Mouse (Mus musculus) lung, embryonic 14.5 days (tissue): ENCODE data around the gene A230072I06Rik. TPM values are rescaled to one million over a fixed set of nuclear protein-coding genes. Genes with fewer than 3 reads are reported as not detected.

ENCODE experiments used
- ATAC-seq: fragments of 200-750 bp; cut with Nextera tagmentation; 2 replicates; pipeline ENCODE4 v1.8.0; 2017; ENCODE audit warnings: mild to moderate bottlenecking, moderate TSS enrichment, moderate library complexity; ENCODE audit not compliant: insufficient read depth
- DNase-seq: peaks from one replicate; pipeline ENCODE4 v3.0.0-alpha.2; 2015
- H3K27ac ChIP-seq: fragments of 300-500 bp; sonication (generic); 2 replicates; pipeline ENCODE4 v1.5.1; 2014; ENCODE audit warnings: low read depth, mild to moderate bottlenecking, moderate library complexity
- H3K27me3 ChIP-seq: fragments of 300-500 bp; sonication (generic); 2 replicates; pipeline ENCODE4 v1.6.1; 2014; ENCODE audit warnings: low read length, control low read depth; ENCODE audit not compliant: insufficient read depth
- H3K36me3 ChIP-seq: fragments of 300-500 bp; sonication (generic); 2 replicates; pipeline ENCODE4 v1.6.1; 2014; ENCODE audit warnings: control low read depth; ENCODE audit not compliant: insufficient read depth
- H3K4me1 ChIP-seq: fragments of 300-500 bp; sonication (generic); 2 replicates; pipeline ENCODE4 v1.6.1; 2014; ENCODE audit warnings: antibody characterized with exemption, control low read depth; ENCODE audit not compliant: insufficient read depth
- H3K4me2 ChIP-seq: fragments of 300-500 bp; sonication (generic); 2 replicates; pipeline ENCODE4 v1.6.1; 2014; ENCODE audit warnings: mild to moderate bottlenecking
- H3K4me3 ChIP-seq: fragments of 300-500 bp; sonication (generic); 2 replicates; pipeline ENCODE4 v1.5.1; 2014; ENCODE audit warnings: low read depth, low read length
- H3K9ac ChIP-seq: fragments of 300-500 bp; sonication (generic); 2 replicates; pipeline ENCODE4 v1.6.1; 2014
- H3K9me3 ChIP-seq: fragments of 300-500 bp; sonication (generic); 2 replicates; pipeline ENCODE4 v1.6.1; 2016; ENCODE audit warnings: low read depth, low read length, control low read depth
- CTCF ChIP-seq: IDR thresholded peaks from 2 replicates; pipeline ENCODE4 v1.5.1; 2016; ENCODE audit warnings: antibody characterized with exemption, low read depth
- whole genome bisulfite sequencing: fragments of 180-500 bp; shearing (Covaris S2); extraction: QIAGEN DNeasy Blood & Tissue Kit; methylation state at CpG from one replicate; pipeline ENCODE4 v1.1.7; 2014; 5-methylcytosine and 5-hydroxymethylcytosine counted together
- polyA plus RNA-seq: library from polyadenylated mRNA; unstranded; fragments of >200 nt; fragmentation: Nextera tagmentation; extraction: Ambion mirVana; gene quantifications from 2 replicates; pipeline ENCODE4 v1.2.1, GENCODE M21; 2014

A230072I06Rik gene
- polyA plus RNA-seq, 1 experiment from 2014 or later: not detected

DNA sequence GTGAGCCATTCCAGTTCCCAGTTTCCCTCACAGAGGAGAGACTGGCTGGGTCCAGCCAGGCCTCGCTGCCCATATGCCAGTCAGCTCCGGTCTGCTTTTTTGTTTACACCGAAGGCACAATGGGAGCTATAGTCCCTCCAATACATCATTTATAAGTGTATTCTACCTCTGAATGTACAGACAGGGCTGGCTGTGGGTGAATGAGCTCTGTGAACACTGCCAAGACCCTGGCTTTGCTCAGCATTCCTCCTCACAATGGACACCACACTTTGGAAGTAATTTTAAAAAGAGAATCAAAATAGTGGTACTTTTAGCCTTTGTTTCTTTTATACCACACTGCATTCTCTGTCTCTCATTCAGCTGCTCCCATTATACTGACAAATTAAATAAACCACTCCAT is 44.6 kb downstream of the A230072I06Rik start:
- no peak overlapping the region for H3K4me2 ChIP-seq
- no peaks in the 10 kb centered on the region for H3K9me3 ChIP-seq
- TF ChIP-seq CTCF: no peak
- WGBS: 77% methylated on average over 3 of the region's 3 CpGs
- no peaks in the 10 kb centered on the region for H3K36me3 ChIP-seq
- H3K27ac ChIP-seq: no peak overlapping the region
- peaks cover 9% of the 10 kb centered on the region; the same call in 1 of the 2 replicates for H3K27me3 ChIP-seq
- no peak overlapping the region for H3K4me3 ChIP-seq
- ATAC-seq: no peak
- no peak overlapping the region for H3K9ac ChIP-seq
- DNase-seq: no peak
- H3K4me1 ChIP-seq: no peaks in the 10 kb centered on the region

DNA sequence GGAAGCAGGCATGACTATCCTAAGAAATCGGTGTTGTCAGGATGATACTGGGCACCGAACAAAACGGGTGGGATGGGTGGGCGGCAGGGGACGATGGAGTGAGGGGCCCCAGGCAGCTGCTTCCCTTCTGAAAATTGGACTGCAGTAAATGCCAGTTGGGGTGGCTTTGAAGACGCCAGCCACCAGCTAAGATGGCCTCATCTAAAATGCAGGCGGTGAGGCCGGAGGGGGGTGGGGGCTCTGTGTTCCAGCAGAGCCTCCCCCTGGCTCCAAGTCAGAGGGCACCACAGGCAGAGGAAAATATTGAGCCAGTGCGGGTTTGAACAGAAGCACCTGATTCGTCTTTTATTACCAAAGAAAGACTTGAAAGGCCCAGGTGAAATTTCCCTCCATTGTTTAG is 45.9 kb downstream of the A230072I06Rik start:
- Histone ChIP-seq H3K36me3 (no peaks in the 10 kb centered on the region), H3K27ac (no peak overlapping the region), H3K4me1 (no peaks in the 10 kb centered on the region), H3K4me3 (no peak overlapping the region), H3K27me3 (peaks cover 9% of the 10 kb centered on the region; the same call in 1 of the 2 replicates), H3K9me3 (no peaks in the 10 kb centered on the region), H3K9ac (no peak overlapping the region), H3K4me2 (no peak overlapping the region)
- 53% methylated on average over 10 of the region's 10 CpGs for WGBS
- DNase-seq: no peak
- no peak for TF ChIP-seq CTCF
- ATAC-seq: no peak

DNA sequence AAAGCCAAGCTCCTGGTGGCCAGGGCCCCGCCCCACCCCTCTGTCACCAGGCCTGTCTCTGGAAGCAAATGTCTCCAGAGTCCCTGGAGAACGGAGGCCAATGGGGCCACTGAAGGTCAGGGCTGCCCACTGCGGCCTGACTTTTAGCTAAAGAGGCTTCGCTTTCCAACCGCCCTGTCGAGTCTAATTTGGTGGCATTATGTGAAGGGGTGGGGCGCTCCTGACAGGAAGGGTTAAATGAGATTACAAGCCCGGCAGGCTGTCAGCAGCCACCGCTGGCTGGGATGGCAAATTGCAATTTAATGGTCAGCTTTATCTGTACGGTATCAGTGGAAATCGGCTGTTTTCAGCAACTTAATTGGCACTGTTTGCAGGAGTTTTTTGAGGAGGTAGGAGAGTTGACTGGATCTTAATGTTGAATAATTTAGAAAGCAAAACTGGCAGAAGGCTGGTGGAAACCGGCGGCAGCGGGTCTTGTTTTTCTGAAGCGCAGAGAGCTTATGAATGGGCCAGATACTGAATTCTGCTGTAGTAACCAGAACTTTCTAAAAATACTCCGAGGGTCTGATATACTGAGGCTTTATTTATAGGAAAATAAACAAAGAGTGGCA is 46.5 kb downstream of the A230072I06Rik start:
- no peaks in the 10 kb centered on the region for H3K9me3 ChIP-seq
- no peak for TF ChIP-seq CTCF
- H3K4me2 ChIP-seq: no peak overlapping the region
- no peak overlapping the region for H3K27ac ChIP-seq
- peaks cover 9% of the 10 kb centered on the region; the same call in 1 of the 2 replicates for H3K27me3 ChIP-seq
- H3K4me3 ChIP-seq: no peak overlapping the region
- 28% methylated on average over 16 of the region's 16 CpGs for WGBS
- no peaks in the 10 kb centered on the region for H3K4me1 ChIP-seq
- no peak for ATAC-seq
- no peaks in the 10 kb centered on the region for H3K36me3 ChIP-seq
- DNase-seq: no peak
- H3K9ac ChIP-seq: no peak overlapping the region

DNA sequence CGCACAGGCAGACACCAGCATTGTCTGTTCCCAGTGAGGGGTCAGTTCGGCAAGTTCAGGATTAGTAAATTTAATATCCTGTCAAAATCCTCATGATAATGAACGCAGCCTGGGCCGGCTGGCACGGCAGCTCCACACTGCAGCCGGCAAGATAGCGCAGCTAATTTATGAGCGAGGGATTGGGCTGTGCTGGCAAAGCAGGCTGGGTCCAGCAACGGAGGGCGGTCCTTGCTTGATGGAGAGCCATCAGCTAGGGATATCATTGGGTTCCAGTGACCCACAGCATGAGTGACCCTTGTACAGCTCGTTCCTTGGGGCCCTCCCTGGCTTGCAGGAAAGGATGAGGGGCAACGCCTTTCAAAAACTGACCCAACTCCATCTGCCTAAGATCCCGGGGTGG is 48.6 kb downstream of the A230072I06Rik start:
- WGBS: 58% methylated on average over 13 of the region's 13 CpGs

DNA sequence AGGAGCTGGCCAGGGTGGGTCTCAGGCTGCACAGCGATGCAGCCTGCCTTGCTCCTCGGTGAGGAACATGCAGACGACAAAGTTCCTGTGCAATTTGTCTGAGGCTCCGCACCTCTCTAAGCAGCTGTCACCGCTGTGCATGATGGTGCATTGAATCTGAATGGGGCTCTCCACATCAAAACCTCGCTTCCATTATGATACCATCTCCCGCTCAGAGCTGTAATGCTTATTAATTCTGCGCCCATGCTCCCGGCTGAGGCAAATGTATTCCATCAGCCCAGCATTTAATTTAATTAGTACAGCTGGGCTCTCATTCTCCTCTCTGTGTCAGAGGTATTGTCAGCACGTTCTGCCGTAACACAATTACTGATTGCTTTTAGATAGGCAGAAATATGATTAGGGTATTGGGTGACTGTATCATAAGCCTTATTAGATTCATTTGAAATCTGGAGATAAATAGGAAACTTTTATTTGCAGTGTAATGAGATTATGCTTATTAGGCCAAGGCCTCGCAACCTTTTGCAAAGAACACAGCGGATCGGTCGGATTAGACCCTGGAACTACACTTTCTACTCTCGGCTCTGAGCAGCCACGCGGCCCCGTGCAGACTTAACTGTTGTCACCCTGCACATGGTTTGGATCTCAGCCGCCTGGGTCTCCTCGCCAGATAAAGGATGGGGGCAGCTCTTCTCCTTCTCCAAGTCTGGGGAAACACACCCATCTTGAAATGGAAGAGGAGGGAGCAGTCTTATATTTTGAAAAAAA is 49.3 kb downstream of the A230072I06Rik start:
- DNase-seq (no peak), ATAC-seq (no peak)
- no peak overlapping the region for H3K4me3 ChIP-seq
- no peaks in the 10 kb centered on the region for H3K4me1 ChIP-seq
- no peak for TF ChIP-seq CTCF
- no peak overlapping the region for H3K4me2 ChIP-seq
- WGBS: 61% methylated on average over 21 of the region's 21 CpGs
- peaks cover 9% of the 10 kb centered on the region; the same call in 1 of the 2 replicates for H3K27me3 ChIP-seq
- no peaks in the 10 kb centered on the region for H3K36me3 ChIP-seq
- H3K27ac ChIP-seq: no peak overlapping the region
- H3K9me3 ChIP-seq: no peaks in the 10 kb centered on the region
- no peak overlapping the region for H3K9ac ChIP-seq

More for the DNA sequence above, 48.6 kb downstream of the A230072I06Rik start:
- no peaks in the 10 kb centered on the region for H3K4me1 ChIP-seq
- H3K27ac ChIP-seq: no peak overlapping the region
- no peak for ATAC-seq
- no peaks in the 10 kb centered on the region for H3K36me3 ChIP-seq
- H3K9me3 ChIP-seq: no peaks in the 10 kb centered on the region
- H3K4me2 ChIP-seq: no peak overlapping the region
- H3K4me3 ChIP-seq: no peak overlapping the region
- no peak for DNase-seq
- peaks cover 9% of the 10 kb centered on the region; the same call in 1 of the 2 replicates for H3K27me3 ChIP-seq
- TF ChIP-seq CTCF: no peak
- no peak overlapping the region for H3K9ac ChIP-seq

DNA sequence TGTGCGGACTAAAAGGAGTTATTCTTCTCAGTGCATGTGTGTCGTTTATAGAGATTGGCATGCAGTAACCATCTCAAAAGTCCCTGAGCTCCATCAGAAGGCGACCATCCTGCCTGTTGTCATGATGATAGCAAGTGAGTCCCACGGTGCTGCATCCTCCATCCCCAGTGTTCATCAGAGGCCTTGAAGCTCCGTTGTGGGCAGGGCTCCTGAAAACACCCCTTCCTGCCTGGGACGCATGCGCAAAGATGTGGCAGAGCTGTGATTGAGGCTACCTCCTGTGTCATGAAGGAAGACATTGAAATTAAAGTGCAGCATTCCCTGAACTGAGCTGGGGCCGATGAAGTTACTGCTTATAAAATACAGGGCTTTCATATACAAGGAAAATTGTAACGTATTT is 49.9 kb downstream of the A230072I06Rik start:
- DNase-seq (no peak), ATAC-seq (no peak)
- WGBS: 61% methylated on average over 9 of the region's 9 CpGs
- TF ChIP-seq CTCF: no peak
- H3K4me1 ChIP-seq: no peaks in the 10 kb centered on the region
- H3K27me3 ChIP-seq: peaks cover 9% of the 10 kb centered on the region; the same call in 1 of the 2 replicates
- H3K36me3 ChIP-seq: no peaks in the 10 kb centered on the region
- no peak overlapping the region for H3K27ac ChIP-seq
- H3K4me3 ChIP-seq: no peak overlapping the region
- H3K9me3 ChIP-seq: no peaks in the 10 kb centered on the region
- no peak overlapping the region for H3K9ac ChIP-seq
- no peak overlapping the region for H3K4me2 ChIP-seq

DNA sequence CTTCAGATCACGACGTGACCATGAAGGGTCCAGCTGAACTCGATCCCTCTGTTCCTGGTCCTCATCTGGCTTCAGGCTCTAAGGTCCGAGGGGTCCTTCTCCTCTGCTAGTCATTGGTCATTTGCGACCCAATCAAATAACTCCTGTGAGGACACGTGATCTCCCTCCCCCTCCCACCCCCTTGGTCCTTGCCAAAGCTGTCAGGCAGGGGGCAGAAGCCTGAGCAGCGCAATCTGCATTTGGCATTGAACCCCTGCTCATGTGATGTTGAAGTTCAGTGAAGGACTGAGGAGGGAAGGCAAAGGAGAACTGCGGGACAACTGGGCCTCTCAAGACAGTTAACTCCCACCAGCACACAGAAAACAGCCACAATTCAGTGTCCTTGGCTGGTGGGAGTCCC is 51.4 kb downstream of the A230072I06Rik start:
- Histone ChIP-seq H3K9me3 (no peaks in the 10 kb centered on the region), H3K27ac (no peak overlapping the region), H3K4me1 (no peaks in the 10 kb centered on the region), H3K4me2 (no peak overlapping the region), H3K27me3 (0 out of 2 replicates have a peak, but pooled peaks cover under 1% of the 10 kb centered on the region), H3K9ac (no peak overlapping the region), H3K4me3 (no peak overlapping the region), H3K36me3 (no peaks in the 10 kb centered on the region)
- ATAC-seq (no peak), DNase-seq (peak; percentile 23)
- TF ChIP-seq CTCF: peak; percentile 29; the same call in 1 of the 2 replicates
- 25% methylated on average over 8 of the region's 8 CpGs for WGBS

Other genes with a start within 250 kb of the A230072I06Rik start
- gene Sox1, start 116.5 kb downstream of the A230072I06Rik start, polyA plus RNA-seq: 0.04 TPM in 1 of 2 replicates, not detected in the other